Mouse (Mus musculus) spleen, adult 2 months (tissue): ENCODE measurements around the gene Cd99l2. TPM values are rescaled to one million over a fixed set of nuclear protein-coding genes. Genes with fewer than 3 reads are reported as not detected.
A peak's percentile ranks its signal among the peaks of the same experiment; 100 is the strongest.

Experiments
- DNase-seq, 2 experiments: peaks; one replicate each; pipeline versions ENCODE4 v3.0.0 to v3.0.0-alpha.2; 2012 to 2021; ENCODE audit warnings: low spot score in 2 of 2, low read depth in 1 of 2
- H3K27ac ChIP-seq: fragments of 200-500 bp; 2 replicates; pipeline ENCODE4 v1.5.1; 2012; ENCODE audit warnings: low read length, inconsistent platforms; ENCODE audit not compliant: insufficient read depth
- H3K27me3 ChIP-seq: fragments of 200-500 bp; 2 replicates; pipeline ENCODE4 v1.6.1; 2012; ENCODE audit warnings: mild to moderate bottlenecking, moderate library complexity, low read length, inconsistent platforms; ENCODE audit not compliant: control insufficient read depth, insufficient read depth
- H3K36me3 ChIP-seq: fragments of 200-500 bp; 2 replicates; pipeline ENCODE4 v1.6.1; 2012; ENCODE audit warnings: mild to moderate bottlenecking, low read length, inconsistent platforms; ENCODE audit not compliant: control insufficient read depth, insufficient read depth
- H3K4me1 ChIP-seq: fragments of 200-500 bp; 2 replicates; pipeline ENCODE4 v1.6.1; 2011; ENCODE audit warnings: inconsistent platforms; ENCODE audit not compliant: control insufficient read depth, insufficient read depth, insufficient read length
- H3K4me3 ChIP-seq: fragments of 200-500 bp; 2 replicates; pipeline ENCODE4 v1.5.1; 2011; ENCODE audit warnings: mild to moderate bottlenecking, inconsistent platforms; ENCODE audit not compliant: insufficient read depth, insufficient read length; ENCODE audit errors: extremely low read depth
- CTCF ChIP-seq: fragments of 200-500 bp; IDR thresholded peaks from 2 replicates; pipeline ENCODE4 v1.5.1; 2011; ENCODE audit warnings: mild to moderate bottlenecking, inconsistent platforms; ENCODE audit not compliant: insufficient read depth, insufficient read length, insufficient replicate concordance; ENCODE audit errors: extremely low read depth
- POLR2A ChIP-seq: fragments of 200-500 bp; IDR thresholded peaks from 2 replicates; pipeline ENCODE4 v1.6.1; 2011; ENCODE audit warnings: low read depth, low read length, inconsistent platforms
- WGBS: fragments of 180-500 bp; shearing (Covaris S2); methylation state at CpG from one replicate; pipeline ENCODE4 v1.1.7; 2018; 5-methylcytosine and 5-hydroxymethylcytosine counted together
- polyA plus RNA-seq: library from polyadenylated mRNA; depleted of rRNA; stranded (reverse); fragments of >200 nt; gene quantifications from 2 replicates; pipeline ENCODE4 v1.2.3, GENCODE M21; 2012

Gene Cd99l2
- polyA plus RNA-seq, 1 experiment: 3.8 TPM

- H3K4me3 ChIP-seq: no peak overlapping the region
- no peaks in the 10 kb centered on the region for H3K4me1 ChIP-seq
- 90% methylated on average over 4 of the region's 4 CpGs for WGBS
- TF ChIP-seq CTCF: no peak
- TF ChIP-seq POLR2A: no peak
- H3K27me3 ChIP-seq: no peaks in the 10 kb centered on the region
- peaks cover 7% of the 10 kb centered on the region for H3K36me3 ChIP-seq
- no peak for DNase-seq
- no peak overlapping the region for H3K27ac ChIP-seq
These were observed 79.0 kb downstream of the Cd99l2 start for GRCm38 (mm10) chrX:71413616-71414015.

GRCm38 (mm10) chrX:71412776-71413175 is 79.9 kb downstream of the Cd99l2 start:
- 87% methylated on average over 3 of the region's 3 CpGs for WGBS
- no peaks in the 10 kb centered on the region for H3K4me1 ChIP-seq
- H3K27ac ChIP-seq: no peak overlapping the region
- no peak for DNase-seq
- H3K27me3 ChIP-seq: no peaks in the 10 kb centered on the region
- H3K36me3 ChIP-seq: peaks cover 8% of the 10 kb centered on the region
- no peak overlapping the region for H3K4me3 ChIP-seq
- no peak for TF ChIP-seq CTCF

- H3K4me1 ChIP-seq: no peaks in the 10 kb centered on the region
- H3K4me3 ChIP-seq: no peak overlapping the region
- H3K27ac ChIP-seq: no peak overlapping the region
- peaks cover 5% of the 10 kb centered on the region for H3K36me3 ChIP-seq
- DNase-seq: no peak
- WGBS: 91% methylated on average over 1 of the region's 1 CpGs
- no peak for TF ChIP-seq POLR2A
- TF ChIP-seq CTCF: no peak
- no peaks in the 10 kb centered on the region for H3K27me3 ChIP-seq
These were observed 84.3 kb downstream of the Cd99l2 start for GRCm38 (mm10) chrX:71408386-71408785.

GRCm38 (mm10) chrX:71406290-71406689 is 86.4 kb downstream of the Cd99l2 start:
- DNase-seq: no peak
- no peak for TF ChIP-seq CTCF
- TF ChIP-seq POLR2A: no peak
- Histone ChIP-seq H3K4me1 (no peaks in the 10 kb centered on the region), H3K36me3 (peaks cover 5% of the 10 kb centered on the region), H3K4me3 (no peak overlapping the region), H3K27ac (no peak overlapping the region), H3K27me3 (no peaks in the 10 kb centered on the region)

- Histone ChIP-seq H3K36me3 (peaks cover 4% of the 10 kb centered on the region; the same call in 1 of the 2 replicates), H3K4me3 (no peak overlapping the region), H3K27me3 (no peaks in the 10 kb centered on the region), H3K4me1 (no peaks in the 10 kb centered on the region), H3K27ac (no peak overlapping the region)
- no peak for DNase-seq
- 50% methylated on average over 4 of the region's 4 CpGs for WGBS
- TF ChIP-seq POLR2A (no peak), CTCF (no peak)
These were observed 96.3 kb downstream of the Cd99l2 start for GRCm38 (mm10) chrX:71396326-71396725.

- Histone ChIP-seq H3K4me3 (no peak overlapping the region), H3K27me3 (no peaks in the 10 kb centered on the region), H3K4me1 (no peaks in the 10 kb centered on the region), H3K36me3 (0 out of 2 replicates have a peak, but pooled peaks cover 2% of the 10 kb centered on the region), H3K27ac (no peak overlapping the region)
- peak; percentile 48; the same call in 1 of the 2 replicates for TF ChIP-seq CTCF
- no peak for TF ChIP-seq POLR2A
- WGBS: 57% methylated on average over 5 of the region's 5 CpGs
- no peak for DNase-seq
These were observed 111.1 kb downstream of the Cd99l2 start for GRCm38 (mm10) chrX:71381571-71381970.

GRCm38 (mm10) chrX:71378435-71378834 is 114.2 kb downstream of the Cd99l2 start:
- no peak for DNase-seq
- no peak overlapping the region; the same call in 1 of the 2 replicates for H3K27ac ChIP-seq
- WGBS: 47% methylated on average over 2 of the region's 2 CpGs
- TF ChIP-seq CTCF (no peak), POLR2A (no peak)
- H3K4me1 ChIP-seq: no peaks in the 10 kb centered on the region
- no peaks in the 10 kb centered on the region for H3K27me3 ChIP-seq
- no peak overlapping the region for H3K4me3 ChIP-seq
- no peaks in the 10 kb centered on the region for H3K36me3 ChIP-seq
